Mouse (Mus musculus) neutrophil, adult 5-6 weeks (primary cell): Measurements from ENCODE around the gene Bola2. TPM values are rescaled to one million over a fixed set of nuclear protein-coding genes. Genes with fewer than 3 reads are reported as not detected.
"Not testable (repeated sequence)": the region's sequence is repeated elsewhere in the genome, so short reads cannot be mapped to it uniquely, and the experiment has no call there.

Experiments
- ATAC-seq: fragments of 151-379, 151-347 bp; 2 replicates; pipeline ENCODE4 v1.8.0; 2017; ENCODE audit warnings: mild to moderate bottlenecking, moderate TSS enrichment; ENCODE audit not compliant: insufficient number of reproducible peaks, poor library complexity, low FRiP score, severe bottlenecking; ENCODE audit errors: extremely low read depth
- total RNA-seq: library from RNA; stranded (forward); fragments of 200-1000 nt; gene quantifications from 2 replicates; pipeline ENCODE4 v1.2.3, GENCODE M21; 2017

Bola2 gene
- total RNA-seq, 1 experiment from 2014 or later: 28.0 TPM

DNA sequence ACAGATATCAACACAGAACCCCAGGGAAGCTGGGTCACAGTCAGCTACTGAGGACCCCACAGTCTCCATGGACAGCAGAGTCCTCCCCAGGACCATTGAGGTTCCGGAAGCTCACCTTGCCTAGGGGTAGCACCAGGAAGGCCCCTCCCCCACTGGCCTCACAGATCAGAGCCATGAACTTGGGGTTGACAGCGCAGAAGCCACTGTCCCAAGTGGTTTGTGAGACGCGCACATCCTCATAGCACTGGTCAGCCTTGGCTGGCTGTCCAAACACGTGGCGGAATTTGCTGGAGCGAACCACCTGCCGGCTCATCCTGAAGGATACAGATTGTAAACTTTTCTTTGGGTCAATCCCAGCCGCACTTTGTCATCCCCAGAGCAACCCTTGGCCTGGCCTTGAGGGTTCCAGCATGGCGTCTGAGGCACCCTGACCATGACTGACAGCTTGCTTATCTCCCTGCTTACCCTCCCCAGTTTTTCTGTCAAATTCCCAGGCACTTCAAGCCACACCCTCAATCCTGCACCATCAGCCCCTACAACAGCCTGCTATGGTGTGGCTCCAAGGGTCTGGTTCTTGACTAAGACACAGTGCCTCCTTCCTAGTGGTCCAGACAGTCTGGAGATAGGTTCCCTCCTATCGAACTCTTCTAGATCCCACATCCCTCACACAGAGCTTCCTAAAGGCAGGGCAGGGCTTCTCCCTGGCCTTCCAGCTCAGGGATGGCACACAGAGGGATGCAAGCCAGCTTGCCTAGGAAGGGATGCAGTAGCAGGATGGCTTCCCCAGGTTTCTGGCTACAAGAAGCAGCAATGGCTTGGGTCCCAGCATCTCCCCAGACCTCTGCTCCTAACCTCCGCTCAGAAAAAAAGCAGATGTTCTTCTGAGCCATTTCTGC is 7.9 kb downstream of the Bola2 start:
- no peak for ATAC-seq

GRCm38 (mm10) chr7:126703757-126704077 is 8.5 kb downstream of the Bola2 start:
- no peak for ATAC-seq

DNA sequence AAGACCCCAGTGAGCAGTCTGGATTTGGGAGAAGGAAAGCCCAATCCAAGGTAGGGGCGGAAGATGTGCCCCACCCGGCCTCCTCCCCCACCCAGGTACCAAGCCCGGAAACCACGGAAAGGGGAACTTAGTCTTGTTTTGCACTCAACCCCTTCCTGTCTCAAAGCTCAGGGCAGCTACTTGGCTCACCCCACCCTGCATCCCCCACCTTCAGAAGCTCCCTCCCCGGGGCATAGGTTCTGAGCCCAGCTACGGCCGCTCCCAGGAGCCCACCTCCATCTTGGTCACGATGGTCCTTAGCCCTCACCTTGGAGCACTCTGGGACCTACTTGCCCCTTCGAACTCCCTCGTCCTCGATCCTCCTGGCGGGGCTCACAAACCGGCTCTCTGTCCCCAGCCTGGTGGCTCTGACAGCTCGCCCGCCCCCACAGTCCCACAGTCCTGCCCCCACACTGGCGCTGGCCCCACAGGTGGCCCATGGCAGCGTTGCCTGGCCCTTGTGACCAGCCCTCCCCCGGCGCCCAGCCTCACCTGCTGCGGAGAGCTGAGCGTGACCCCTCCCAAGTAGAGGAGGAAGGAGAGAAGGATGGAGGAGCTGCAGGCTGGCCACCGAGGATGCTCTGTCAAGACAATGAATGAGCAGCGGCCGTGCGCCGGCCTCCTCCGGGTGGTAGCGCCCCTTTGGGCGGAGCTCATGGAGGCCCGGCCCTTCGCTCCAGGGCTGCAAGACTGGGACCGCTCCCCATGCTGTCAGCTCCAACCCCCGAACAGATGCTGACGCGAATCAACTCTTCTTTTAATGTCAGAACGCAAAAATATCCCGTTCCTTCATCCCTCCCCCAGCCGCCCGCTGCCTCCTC is 9.2 kb downstream of the Bola2 start:
- ATAC-seq: peak; percentile 51

GRCm38 (mm10) chr7:126707442-126708174 is 12.4 kb downstream of the Bola2 start, which contains the start of gene Coro1a:
Gene Coro1a (minus strand): TSS chr7:126707787.
- peak; percentile 40; the same call in 1 of the 2 replicates for ATAC-seq

DNA sequence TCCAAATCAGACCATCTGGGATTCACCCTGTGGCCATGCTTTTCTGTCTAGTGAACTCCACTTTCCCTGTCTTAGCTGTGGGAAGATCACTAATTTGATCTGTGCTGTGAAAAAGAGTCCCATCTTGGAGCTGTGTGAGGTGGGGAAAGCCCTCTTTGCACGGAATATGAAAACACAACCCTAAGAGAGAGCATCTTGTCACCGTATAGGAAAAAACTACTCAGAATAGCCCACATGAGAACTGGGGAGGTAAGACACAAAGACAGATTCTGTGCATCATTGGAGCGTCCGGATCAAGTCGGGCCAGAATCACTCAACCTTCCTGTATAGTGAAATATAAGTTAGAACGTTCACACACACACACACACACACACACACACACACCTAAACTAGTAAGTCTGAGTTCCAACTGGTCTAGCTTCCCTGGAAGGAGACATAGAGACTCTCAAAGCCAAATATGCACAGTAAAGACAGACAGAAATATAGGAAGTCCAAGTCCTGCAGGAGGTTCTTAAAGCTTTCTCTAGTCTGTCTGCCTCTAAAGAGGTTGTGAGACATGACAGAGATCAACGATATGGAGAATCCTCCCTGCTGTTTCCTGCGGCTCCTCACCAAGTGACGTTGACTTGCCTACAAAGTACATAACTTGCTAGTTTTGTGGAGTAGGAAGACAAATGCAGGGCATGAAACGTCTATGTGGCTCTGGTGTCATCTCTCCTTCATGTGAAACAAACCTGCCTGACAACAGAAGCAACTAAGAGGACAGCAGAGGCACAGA is 13.2 kb downstream of the Bola2 start:
- no peak for ATAC-seq

DNA sequence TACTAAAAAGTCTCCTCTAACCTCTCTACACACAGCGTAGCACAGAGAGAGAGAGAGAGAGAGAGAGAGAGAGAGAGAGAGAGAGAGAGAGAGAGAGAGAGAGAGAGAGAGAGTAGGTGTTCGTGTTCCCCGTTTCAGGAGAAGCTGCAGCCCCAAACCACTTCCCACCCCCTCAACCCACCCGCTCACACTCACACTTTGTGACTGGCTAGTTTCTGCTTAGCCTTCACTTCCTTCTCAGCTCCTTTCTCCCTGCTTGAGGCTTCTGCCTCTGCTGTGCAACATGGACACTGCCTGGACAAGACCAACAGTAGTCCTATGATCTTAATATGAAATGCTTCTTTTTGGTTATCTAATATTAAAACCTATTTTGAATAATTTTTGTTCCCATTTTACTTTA is 15.1 kb downstream of the Bola2 start:
- no peak for ATAC-seq

GRCm38 (mm10) chr7:126711910-126712309 is 16.7 kb downstream of the Bola2 start:
- no peak for ATAC-seq

GRCm38 (mm10) chr7:126715679-126716078 is 20.5 kb downstream of the Bola2 start:
- no peak for ATAC-seq

- ATAC-seq: no peak
Measured at GRCm38 (mm10) chr7:126717566-126717965, 22.4 kb downstream of the Bola2 start.

DNA sequence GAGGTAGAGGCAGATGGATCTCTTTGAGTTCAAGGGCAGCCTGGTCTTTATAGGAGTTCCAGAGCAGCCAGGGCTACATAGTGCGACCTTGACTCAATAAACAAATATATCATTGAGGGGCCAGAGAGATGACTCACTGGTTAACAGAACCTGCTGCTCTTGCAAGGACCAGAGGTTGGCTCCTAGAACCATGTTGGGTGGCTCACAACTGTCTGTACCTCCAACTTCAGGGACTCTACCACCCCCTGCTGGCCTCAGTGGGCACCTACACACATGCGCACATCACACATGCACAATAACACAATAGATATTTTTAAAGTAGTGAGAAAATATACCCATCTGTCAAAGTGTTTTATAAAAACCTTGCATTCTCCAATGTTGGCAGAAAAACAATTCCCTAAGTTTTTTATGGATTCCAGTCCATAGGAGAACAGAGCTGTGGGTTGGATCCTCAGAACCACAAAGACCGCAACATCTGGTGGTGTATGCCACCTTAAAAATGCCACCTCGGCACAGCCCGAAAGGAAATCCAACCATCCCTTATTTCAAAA is 23.7 kb downstream of the Bola2 start:
- ATAC-seq: peak; percentile 48; the same call in 1 of the 2 replicates

DNA sequence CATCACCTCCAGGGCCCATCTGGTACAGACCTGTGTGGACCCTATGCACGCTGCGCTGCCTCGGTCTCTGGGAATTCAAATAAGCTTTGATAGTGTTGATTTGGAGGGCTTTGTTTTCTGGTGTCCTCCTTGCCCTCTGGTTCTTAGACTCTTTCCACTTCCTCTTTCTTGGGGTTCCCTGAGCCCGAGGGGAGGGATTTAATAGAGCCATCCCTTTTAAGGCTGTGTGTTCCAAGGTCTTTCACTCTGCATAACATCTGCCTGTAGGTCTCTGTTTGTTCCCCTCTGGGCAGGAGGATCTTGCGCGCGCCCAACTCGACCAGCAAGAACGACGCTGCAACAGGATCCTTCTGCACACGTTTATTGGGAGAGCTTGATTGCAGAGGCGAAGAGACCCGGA is 26.4 kb downstream of the Bola2 start:
- ATAC-seq: 0 out of 2 replicates have a peak, but pooled peaks have one; percentile 16

DNA sequence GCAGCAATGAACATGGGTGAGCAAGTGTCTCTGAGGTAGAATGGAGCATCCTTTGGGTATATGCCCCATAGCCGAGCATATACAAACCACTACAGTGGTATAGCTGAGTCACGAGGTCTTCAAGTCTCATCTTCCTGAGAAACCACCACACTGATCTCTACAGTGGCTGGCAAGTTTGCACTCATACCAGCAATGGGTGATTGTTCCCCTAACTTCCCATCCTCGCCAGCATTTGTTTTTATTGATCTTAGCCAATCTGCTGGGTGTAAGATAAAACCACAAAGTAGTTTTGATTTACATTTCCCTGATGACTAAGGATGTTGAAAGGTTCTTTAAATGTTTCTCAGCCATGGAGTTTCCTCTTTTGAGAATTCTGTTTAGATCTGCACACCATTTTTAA is 29.9 kb downstream of the Bola2 start:
- no peak for ATAC-seq

DNA sequence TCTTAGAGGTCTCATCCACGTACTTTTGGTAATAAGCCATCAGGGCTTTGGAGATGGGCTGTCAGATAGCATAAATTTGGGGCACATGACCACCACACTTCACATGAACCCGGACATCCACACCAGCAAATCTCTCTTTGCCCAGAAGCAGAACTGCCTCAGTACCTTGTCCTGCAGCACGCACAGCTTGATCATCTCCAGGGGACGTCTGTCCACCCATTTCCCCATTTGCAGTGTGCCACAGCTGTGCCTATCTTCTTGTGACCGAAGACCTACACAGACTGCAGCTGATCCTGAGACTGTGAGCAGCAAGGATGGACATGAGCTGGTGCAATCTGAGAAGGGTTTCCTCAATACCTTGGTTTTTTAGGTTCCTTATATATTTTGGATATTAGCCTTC is 30.5 kb downstream of the Bola2 start:
- ATAC-seq: 0 out of 2 replicates have a peak, but pooled peaks have one; percentile 9

- ATAC-seq: not testable (repeated sequence)
Measured at GRCm38 (mm10) chr7:126730256-126730789, 35.1 kb downstream of the Bola2 start.

DNA sequence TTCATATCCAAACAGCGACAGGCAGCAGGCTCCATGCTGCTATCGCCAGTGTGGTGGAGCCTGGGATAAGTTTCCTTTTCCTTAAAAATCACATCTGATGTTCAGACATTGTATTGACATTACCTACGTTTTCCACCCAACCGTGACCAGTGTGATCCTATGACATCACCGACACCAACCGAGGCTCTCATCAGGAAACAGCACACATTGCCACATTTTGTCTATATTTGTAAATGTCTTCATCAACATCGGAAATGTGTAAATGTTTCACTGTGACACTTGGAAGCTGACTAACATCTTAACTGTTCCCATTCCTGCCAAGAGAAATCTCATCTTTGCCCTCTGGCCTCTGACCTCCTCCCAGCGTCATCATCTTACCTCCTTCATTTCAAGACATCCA is 40.9 kb downstream of the Bola2 start:
- ATAC-seq: 0 out of 2 replicates have a peak, but pooled peaks have one; percentile 19

GRCm38 (mm10) chr7:126739551-126739950 is 44.4 kb downstream of the Bola2 start:
- no peak for ATAC-seq

DNA sequence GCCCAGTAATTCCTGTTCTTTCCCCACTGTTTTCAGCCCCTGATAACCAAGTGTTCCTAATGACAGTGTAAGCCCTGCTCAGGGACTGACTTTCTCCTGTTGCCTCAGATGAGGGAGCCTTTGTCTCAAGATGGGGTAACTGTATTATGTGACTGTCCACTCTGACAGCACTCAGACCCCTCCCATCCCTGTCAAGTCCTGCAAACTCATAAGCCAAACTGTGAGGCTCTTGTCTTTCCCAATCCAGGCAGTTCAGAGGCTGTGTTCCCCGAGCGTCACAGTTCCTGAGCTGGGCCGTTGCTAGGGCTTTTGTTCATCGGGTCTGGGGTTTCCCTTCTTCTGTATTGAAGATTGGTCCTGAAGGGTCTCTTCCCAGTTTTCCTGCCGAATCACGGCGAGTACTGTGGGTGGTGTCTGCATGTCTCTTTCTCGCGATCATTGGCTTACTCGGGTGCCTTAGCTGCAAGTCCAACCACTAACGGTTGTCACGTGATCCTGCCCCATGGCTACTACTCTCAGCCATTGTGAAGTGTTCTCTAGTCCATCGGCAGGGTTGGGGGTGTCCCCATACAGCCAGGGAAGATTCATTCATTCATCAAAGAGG is 45.0 kb downstream of the Bola2 start:
- ATAC-seq: no peak
